Mouse (Mus musculus) hindbrain, embryonic 16.5 days (tissue): ENCODE measurements around the gene Carf. TPM values are rescaled to one million over a fixed set of nuclear protein-coding genes. Genes with fewer than 3 reads are reported as not detected.
A peak's percentile ranks its signal among the peaks of the same experiment; 100 is the strongest.

Source experiments
- ATAC-seq: fragments of 200-750 bp; cut with Nextera tagmentation; 2 replicates; pipeline ENCODE4 v1.8.0; 2017; ENCODE audit warnings: moderate TSS enrichment, moderate library complexity
- H3K27ac ChIP-seq: fragments of 300-500 bp; sonication (generic); 2 replicates; pipeline ENCODE4 v1.5.1; 2014; ENCODE audit warnings: low read depth, mild to moderate bottlenecking, control low read depth, low read length, moderate library complexity
- H3K27me3 ChIP-seq: fragments of 300-500 bp; sonication (generic); replicated peaks from 2 replicates; pipeline ENCODE4 v1.6.1; 2014; ENCODE audit warnings: low read length; ENCODE audit not compliant: control insufficient read depth, insufficient read depth
- H3K36me3 ChIP-seq: fragments of 300-500 bp; sonication (generic); 2 replicates; pipeline ENCODE4 v1.6.1; 2014; ENCODE audit warnings: mild to moderate bottlenecking, low read length, moderate library complexity, mixed read lengths; ENCODE audit not compliant: control insufficient read depth, insufficient read depth
- H3K4me1 ChIP-seq: fragments of 300-500 bp; sonication (generic); 2 replicates; pipeline ENCODE4 v1.6.1; 2014; ENCODE audit warnings: low read depth, low read length; ENCODE audit not compliant: control insufficient read depth, insufficient read depth
- H3K4me2 ChIP-seq: fragments of 300-500 bp; sonication (generic); 2 replicates; pipeline ENCODE4 v1.6.1; 2014; ENCODE audit warnings: mild to moderate bottlenecking, low read length, control low read depth, moderate library complexity
- H3K4me3 ChIP-seq: fragments of 300-500 bp; sonication (generic); 2 replicates; pipeline ENCODE4 v1.5.1; 2014; ENCODE audit warnings: mild to moderate bottlenecking, low read length, control low read depth, moderate library complexity
- H3K9ac ChIP-seq: fragments of 300-500 bp; sonication (generic); 2 replicates; pipeline ENCODE4 v1.6.1; 2014; ENCODE audit warnings: low read depth, mild to moderate bottlenecking, control low read depth, low read length, moderate library complexity
- H3K9me3 ChIP-seq: fragments of 300-500 bp; sonication (generic); 2 replicates; pipeline ENCODE4 v1.6.1; 2014; ENCODE audit warnings: mild to moderate bottlenecking, low read length, moderate library complexity; ENCODE audit not compliant: control insufficient read depth
- WGBS: fragments of 180-500 bp; shearing (Covaris S2); extraction: QIAGEN DNeasy Blood & Tissue Kit; methylation state at CpG from one replicate; pipeline ENCODE4 v1.1.7; 2014; 5-methylcytosine and 5-hydroxymethylcytosine counted together
- polyA plus RNA-seq: library from polyadenylated mRNA; unstranded; fragments of >200 nt; fragmentation: Nextera tagmentation; extraction: Ambion mirVana; gene quantifications from 2 replicates; pipeline ENCODE4 v1.2.1, GENCODE M21; 2015

The Carf gene
- polyA plus RNA-seq, 1 experiment from 2014 or later, result 6.8 TPM

DNA sequence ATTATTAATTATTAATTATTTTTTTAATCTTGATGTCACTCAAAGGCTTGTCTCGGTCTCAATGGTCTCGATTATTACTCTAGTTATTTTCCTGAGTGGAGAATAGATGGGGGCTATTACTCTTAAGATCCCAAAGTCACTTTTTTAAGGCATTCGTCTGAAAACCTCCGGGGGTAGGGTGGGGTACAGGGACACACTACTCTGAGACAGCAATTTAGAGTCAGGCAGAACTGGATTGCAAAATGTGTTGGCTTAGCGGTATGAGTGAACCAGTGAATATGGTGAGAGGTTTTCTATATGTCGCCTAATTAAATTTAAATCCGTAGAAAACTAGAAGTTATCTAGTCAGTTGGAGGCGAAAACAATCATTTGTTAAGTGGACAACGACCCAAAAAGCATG lies 792 bp downstream of the Carf start:
- Histone ChIP-seq H3K9me3 (no peaks in the 10 kb centered on the region), H3K4me3 (peak overlapping the region; percentile 99), H3K36me3 (peaks cover 1% of the 10 kb centered on the region; the same call in 1 of the 2 replicates), H3K27me3 (no peaks in the 10 kb centered on the region), H3K27ac (peak overlapping the region; percentile 98), H3K4me1 (peaks cover 14% of the 10 kb centered on the region), H3K9ac (peak overlapping the region; percentile 99), H3K4me2 (peak overlapping the region; percentile 71)
- no peak for ATAC-seq
- WGBS, result 12% methylated on average over 9 of the region's 9 CpGs

DNA sequence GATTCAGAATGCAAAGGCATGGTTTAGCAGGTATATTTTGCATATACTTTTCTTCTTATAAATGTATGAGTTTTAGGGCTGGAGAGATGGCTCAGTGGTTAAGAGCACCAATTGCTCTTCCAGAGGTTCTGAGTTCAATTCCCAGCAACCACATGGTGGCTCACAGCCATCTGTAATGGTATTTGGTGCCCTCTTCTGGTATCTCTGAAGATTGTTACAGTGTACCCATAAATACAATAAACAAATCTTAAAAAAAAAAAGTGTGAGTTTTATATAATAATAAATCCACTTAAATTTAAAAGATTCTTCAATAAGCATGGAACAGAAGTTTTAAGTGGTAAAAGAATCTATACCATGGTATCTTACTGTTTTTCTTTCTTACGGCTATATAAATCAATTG lies 6.5 kb downstream of the Carf start:
- Histone ChIP-seq H3K27me3 (no peaks in the 10 kb centered on the region), H3K27ac (no peak overlapping the region), H3K36me3 (peaks cover 12% of the 10 kb centered on the region), H3K9me3 (no peaks in the 10 kb centered on the region), H3K4me1 (no peaks in the 10 kb centered on the region), H3K9ac (no peak overlapping the region), H3K4me2 (no peak overlapping the region), H3K4me3 (no peak overlapping the region)
- 100% methylated on average over 1 of the region's 1 CpGs for WGBS
- no peak for ATAC-seq

DNA sequence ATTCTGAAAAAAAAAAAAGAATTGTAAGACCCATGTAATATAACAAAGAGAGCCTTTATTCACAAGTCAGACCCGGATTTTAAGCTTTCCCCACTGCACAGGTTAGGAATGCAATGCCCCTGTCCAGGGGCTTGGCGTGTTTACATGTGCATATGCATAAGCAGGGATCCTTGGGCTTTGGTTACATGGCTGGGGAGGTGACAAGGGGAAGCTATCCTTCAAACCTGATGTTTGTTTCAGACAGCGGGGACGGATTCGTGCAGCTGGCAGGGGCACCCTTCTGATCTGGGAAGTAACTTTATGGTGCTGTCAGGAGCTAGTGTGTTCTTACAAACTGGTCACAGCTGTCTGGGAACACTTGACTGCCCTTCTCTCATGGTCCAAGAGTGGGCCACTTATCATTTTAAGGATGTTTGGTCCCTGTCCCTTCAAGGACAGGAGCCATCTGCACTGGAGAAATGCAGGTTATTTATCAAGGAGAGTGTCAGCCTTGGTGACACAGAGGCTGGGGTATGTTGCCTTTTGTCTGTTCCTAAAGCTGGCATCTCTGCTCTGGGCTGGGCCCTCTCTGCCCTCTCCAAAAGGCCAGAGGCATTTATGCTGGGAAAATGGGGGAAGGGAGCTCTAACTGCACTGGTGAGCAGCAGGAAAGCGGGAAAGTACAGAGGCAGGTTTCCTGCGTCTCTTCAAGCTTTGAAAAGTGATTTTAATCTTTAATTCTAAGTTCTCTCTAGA lies 19.8 kb downstream of the Carf start:
- Histone ChIP-seq H3K4me3 (no peak overlapping the region), H3K36me3 (peaks cover 11% of the 10 kb centered on the region), H3K9me3 (peaks cover 6% of the 10 kb centered on the region; the same call in 1 of the 2 replicates), H3K27ac (no peak overlapping the region), H3K27me3 (no peaks in the 10 kb centered on the region), H3K4me2 (no peak overlapping the region), H3K9ac (no peak overlapping the region), H3K4me1 (no peaks in the 10 kb centered on the region)
- no peak for ATAC-seq
- 82% methylated on average over 7 of the region's 7 CpGs for WGBS

DNA sequence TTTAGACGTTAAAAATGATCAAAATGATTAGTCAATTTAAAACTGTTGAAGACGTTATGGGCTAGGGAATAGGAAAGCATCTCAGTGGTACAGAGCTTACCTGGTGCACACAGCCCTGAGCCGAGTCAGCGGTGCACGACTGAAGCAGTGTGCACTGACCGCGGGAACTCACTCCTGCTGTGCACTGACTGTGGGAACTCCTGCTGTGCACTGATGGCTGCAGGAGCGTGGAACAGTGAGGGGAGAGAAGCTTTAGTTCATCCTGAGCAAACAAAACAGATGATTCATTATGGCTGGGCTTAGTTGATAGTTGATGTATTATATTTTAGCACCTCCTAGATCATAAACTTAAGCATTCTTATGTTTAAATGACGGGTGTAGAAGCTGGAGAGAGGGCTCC lies 39.3 kb downstream of the Carf start:
- ATAC-seq, result no peak
- no peaks in the 10 kb centered on the region for H3K36me3 ChIP-seq
- no peak overlapping the region for H3K9ac ChIP-seq
- WGBS, result 30% methylated on average over 9 of the region's 9 CpGs
- no peaks in the 10 kb centered on the region for H3K9me3 ChIP-seq
- H3K4me1 ChIP-seq, result no peaks in the 10 kb centered on the region
- H3K4me2 ChIP-seq, result no peak overlapping the region
- no peak overlapping the region for H3K27ac ChIP-seq
- no peaks in the 10 kb centered on the region for H3K27me3 ChIP-seq
- H3K4me3 ChIP-seq, result no peak overlapping the region

GRCm38 (mm10) chr1:60152700-60153099 lies 54.7 kb downstream of the Carf start:
- Histone ChIP-seq H3K27me3 (no peaks in the 10 kb centered on the region), H3K4me3 (no peak overlapping the region), H3K27ac (no peak overlapping the region), H3K4me2 (no peak overlapping the region), H3K36me3 (0 out of 2 replicates have a peak, but pooled peaks cover 3% of the 10 kb centered on the region), H3K4me1 (no peaks in the 10 kb centered on the region), H3K9me3 (no peaks in the 10 kb centered on the region), H3K9ac (no peak overlapping the region)
- 73% methylated on average over 5 of the region's 5 CpGs for WGBS
- no peak for ATAC-seq

DNA sequence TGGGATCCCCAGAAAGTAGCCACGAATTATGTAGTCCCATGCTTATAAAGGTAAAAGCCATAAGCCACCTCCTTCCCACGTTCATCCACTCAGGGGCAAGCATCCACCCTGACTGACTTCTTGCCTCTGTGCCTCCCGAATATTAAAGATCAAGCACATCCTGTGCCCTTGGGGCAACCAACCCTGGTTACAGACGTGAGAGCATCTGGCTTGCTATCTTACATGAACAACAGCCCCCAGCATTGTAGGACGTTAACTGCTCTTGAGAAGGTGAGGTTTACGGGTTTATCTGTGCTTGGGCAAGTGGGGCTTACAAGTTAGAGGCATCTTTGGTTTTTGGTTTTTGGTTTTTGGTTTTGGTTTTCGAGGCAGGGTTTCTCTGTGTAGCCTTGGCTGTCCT lies 58.6 kb downstream of the Carf start:
- no peak overlapping the region for H3K9ac ChIP-seq
- no peak overlapping the region for H3K4me2 ChIP-seq
- no peaks in the 10 kb centered on the region for H3K9me3 ChIP-seq
- no peaks in the 10 kb centered on the region for H3K27me3 ChIP-seq
- H3K4me1 ChIP-seq, result no peaks in the 10 kb centered on the region
- H3K4me3 ChIP-seq, result no peak overlapping the region
- WGBS, result 80% methylated on average over 7 of the region's 7 CpGs
- no peak overlapping the region for H3K27ac ChIP-seq
- no peaks in the 10 kb centered on the region for H3K36me3 ChIP-seq
- ATAC-seq, result no peak

- H3K27ac ChIP-seq, result no peak overlapping the region
- H3K9me3 ChIP-seq, result no peaks in the 10 kb centered on the region
- no peak for ATAC-seq
- no peaks in the 10 kb centered on the region for H3K27me3 ChIP-seq
- no peak overlapping the region for H3K4me2 ChIP-seq
- no peaks in the 10 kb centered on the region for H3K4me1 ChIP-seq
- 65% methylated on average over 3 of the region's 3 CpGs for WGBS
- H3K9ac ChIP-seq, result no peak overlapping the region
- H3K36me3 ChIP-seq, result no peaks in the 10 kb centered on the region
- no peak overlapping the region for H3K4me3 ChIP-seq
These were observed 60.4 kb downstream of the Carf start for GRCm38 (mm10) chr1:60158411-60158810.

- no peak overlapping the region for H3K27ac ChIP-seq
- WGBS, result 95% methylated on average over 3 of the region's 3 CpGs
- no peaks in the 10 kb centered on the region for H3K36me3 ChIP-seq
- no peak overlapping the region for H3K4me2 ChIP-seq
- no peaks in the 10 kb centered on the region for H3K27me3 ChIP-seq
- no peaks in the 10 kb centered on the region for H3K4me1 ChIP-seq
- H3K4me3 ChIP-seq, result no peak overlapping the region
- ATAC-seq, result no peak
- H3K9ac ChIP-seq, result no peak overlapping the region
- no peaks in the 10 kb centered on the region for H3K9me3 ChIP-seq
These were observed 65.6 kb downstream of the Carf start for GRCm38 (mm10) chr1:60163676-60164075.

- Histone ChIP-seq H3K4me2 (no peak overlapping the region), H3K27ac (no peak overlapping the region), H3K9ac (no peak overlapping the region), H3K4me3 (no peak overlapping the region), H3K9me3 (no peaks in the 10 kb centered on the region), H3K4me1 (no peaks in the 10 kb centered on the region), H3K27me3 (no peaks in the 10 kb centered on the region), H3K36me3 (no peaks in the 10 kb centered on the region)
- WGBS, result 85% methylated on average over 2 of the region's 2 CpGs
- no peak for ATAC-seq
These were observed 71.6 kb downstream of the Carf start for GRCm38 (mm10) chr1:60169626-60170025.
